In the genomic region with DNA sequence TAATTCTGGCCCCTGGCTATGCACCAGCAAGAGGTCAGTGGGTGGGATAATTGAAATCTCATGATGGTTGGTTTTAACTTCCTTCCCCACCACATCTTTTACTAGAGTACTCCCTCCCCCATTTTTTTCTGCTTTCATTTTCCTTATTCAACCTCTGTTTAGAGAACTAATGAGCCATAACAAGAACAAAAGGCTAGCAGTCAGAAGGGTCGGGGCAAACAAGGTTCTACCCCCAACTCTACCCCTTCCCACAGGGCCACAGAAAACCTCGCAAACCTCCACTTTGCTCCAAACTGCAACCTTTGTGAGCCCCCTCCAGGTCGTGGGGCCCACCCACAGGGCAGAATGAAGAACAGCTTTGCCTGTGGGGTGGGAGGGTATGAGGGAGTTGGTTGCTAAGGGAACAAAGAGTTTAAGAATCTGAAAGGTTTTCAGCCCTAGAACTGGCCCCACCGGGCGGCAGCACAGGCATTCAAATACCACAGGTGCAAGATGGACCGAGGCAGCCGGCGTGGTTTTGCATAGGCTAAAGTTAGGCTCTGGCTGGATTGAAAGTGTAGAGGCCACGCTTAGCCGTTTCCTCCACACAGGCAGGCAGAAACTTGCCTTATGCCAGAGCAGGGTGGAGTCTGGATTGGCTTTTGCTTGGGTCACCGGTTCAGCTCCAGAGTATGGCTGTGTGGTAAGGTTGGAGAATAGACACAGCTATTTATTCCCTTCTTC, we compare ENCODE assay signal across 8 mouse cellular contexts.
DNase-seq lines count a peak whose midpoint lies in the region; ATAC-seq lines count a peak whose summit lies in the region.

No protein-coding gene starts in this region.

- no peaks in the 10 kb centered on the region for H3K36me3 ChIP-seq in forebrain, embryonic 14.5 days (ENCODE audit: control insufficient read depth, insufficient read depth, low read length)
- H3K36me3 ChIP-seq in midbrain, embryonic 12.5 days: no peaks in the 10 kb centered on the region

- H3K4me1 ChIP-seq in forebrain, embryonic 14.5 days (ENCODE audit: control insufficient read depth, insufficient read depth, low read length): peaks cover 22% of the 10 kb centered on the region
- peaks cover 19% of the 10 kb centered on the region for H3K4me1 ChIP-seq in midbrain, embryonic 12.5 days

- DNase-seq in urinary bladder, postnatal 14 days (ENCODE audit: low spot score): peak; percentile 34
- DNase-seq in urinary bladder, postnatal 25 days (ENCODE audit: low spot score): no peak
- peak; percentile 59 for DNase-seq in forebrain, embryonic 14.5 days (ENCODE audit: low spot score)
- peak; percentile 23 for DNase-seq in testis, postnatal 14 days (ENCODE audit: low spot score)
- no peak for DNase-seq in urinary bladder, postnatal 10 days (ENCODE audit: low spot score)
- no peak for DNase-seq in adrenal gland, postnatal 14 days

- H3K27ac ChIP-seq in forebrain, embryonic 14.5 days (ENCODE audit: low read depth, low read length): no peak overlapping the region
- H3K27ac ChIP-seq in midbrain, embryonic 12.5 days (replicated peaks): no peak overlapping the region; the same call in 1 of the 2 replicates

- ATAC-seq in forebrain, embryonic 14.5 days: peak; percentile 76
- peak; percentile 68 for ATAC-seq in midbrain, embryonic 12.5 days (ENCODE audit: low FRiP score, low read depth)
- ATAC-seq in cerebellum, adult (ENCODE audit: insufficient number of reproducible peaks, low FRiP score, low TSS enrichment): no peak

- no peak overlapping the region for H3K4me3 ChIP-seq in forebrain, embryonic 14.5 days (ENCODE audit: low read depth, low read length)
- no peak overlapping the region for H3K4me3 ChIP-seq in midbrain, embryonic 12.5 days

- 2% methylated on average over 11 of the region's 11 CpGs for WGBS in forebrain, embryonic 14.5 days
- WGBS in midbrain, embryonic 12.5 days: 5% methylated on average over 11 of the region's 11 CpGs

- H3K9me3 ChIP-seq in forebrain, embryonic 14.5 days (replicated peaks; ENCODE audit: control insufficient read depth, low read length): no peaks in the 10 kb centered on the region
- no peaks in the 10 kb centered on the region for H3K9me3 ChIP-seq in midbrain, embryonic 12.5 days

- H3K27me3 ChIP-seq in forebrain, embryonic 14.5 days (replicated peaks; ENCODE audit: control insufficient read depth, insufficient read depth, low read length): 0 out of 2 replicates have a peak, but pooled peaks cover 3% of the 10 kb centered on the region
- 0 out of 2 replicates have a peak, but pooled peaks cover 16% of the 10 kb centered on the region for H3K27me3 ChIP-seq in midbrain, embryonic 12.5 days

- H3K9ac ChIP-seq in forebrain, embryonic 14.5 days (ENCODE audit: low read length): no peak overlapping the region
- H3K9ac ChIP-seq in midbrain, embryonic 12.5 days (replicated peaks): no peak overlapping the region

- no peak overlapping the region for H3K4me2 ChIP-seq in forebrain, embryonic 14.5 days (ENCODE audit: low read length)
- H3K4me2 ChIP-seq in midbrain, embryonic 12.5 days (replicated peaks): 0 out of 2 replicates have a peak overlapping the region, but pooled peaks have one; percentile 8

Comparison
In these comparisons a context has a peak if more than half of its experiments do, and no peak if none do; other contexts are left out.
1. DNase-seq: peak in urinary bladder, postnatal 14 days (single experiment), forebrain, embryonic 14.5 days (single experiment) and testis, postnatal 14 days (single experiment); none in urinary bladder, postnatal 25 days (single experiment), urinary bladder, postnatal 10 days (single experiment) and adrenal gland, postnatal 14 days (single experiment).